Mouse (Mus musculus) ES-Bruce4 (cell line): Measurements from ENCODE around the gene Dqx1. TPM values are rescaled to one million over a fixed set of nuclear protein-coding genes. Genes with fewer than 3 reads are reported as not detected.

Source experiments
- H3K27ac ChIP-seq: 2 replicates; pipeline ENCODE4 v1.5.1; 2012; ENCODE audit warnings: low read length, inconsistent platforms; ENCODE audit not compliant: insufficient read depth
- H3K27me3 ChIP-seq: 2 replicates; pipeline ENCODE4 v1.6.1; 2012; ENCODE audit warnings: mild to moderate bottlenecking, low read length, inconsistent platforms; ENCODE audit not compliant: control insufficient read depth, poor library complexity, insufficient read depth, severe bottlenecking
- H3K36me3 ChIP-seq: 2 replicates; pipeline ENCODE4 v1.6.1; 2012; ENCODE audit warnings: inconsistent platforms, mild to moderate bottlenecking, low read length, moderate library complexity; ENCODE audit not compliant: control insufficient read depth, poor library complexity, insufficient read depth, severe bottlenecking
- H3K4me1 ChIP-seq: one replicate; pipeline ENCODE4 v1.8.1; 2011; ENCODE audit warnings: low read length; ENCODE audit not compliant: control insufficient read depth, insufficient read depth
- H3K4me3 ChIP-seq: 2 replicates; pipeline ENCODE4 v1.5.1; 2011; ENCODE audit warnings: low read depth, mild to moderate bottlenecking, low read length
- H3K9ac ChIP-seq: 2 replicates; pipeline ENCODE4 v1.6.1; 2012; ENCODE audit warnings: low read depth, mild to moderate bottlenecking, inconsistent platforms; ENCODE audit not compliant: poor library complexity, severe bottlenecking
- H3K9me3 ChIP-seq: replicated peaks from 2 replicates; pipeline ENCODE4 v1.6.1; 2012; ENCODE audit warnings: mild to moderate bottlenecking, low read length, inconsistent platforms; ENCODE audit not compliant: control insufficient read depth, poor library complexity, insufficient read depth, severe bottlenecking
- CTCF ChIP-seq: IDR thresholded peaks from one replicate; pipeline ENCODE4 v1.8.1; 2011; ENCODE audit warnings: low read depth, low read length
- EP300 ChIP-seq: IDR thresholded peaks from 2 replicates; pipeline ENCODE4 v1.6.1; 2011; ENCODE audit warnings: low read depth, low read length; ENCODE audit not compliant: insufficient read depth
- POLR2A ChIP-seq: IDR thresholded peaks from one replicate; pipeline ENCODE4 v1.8.1; 2011; ENCODE audit warnings: low read length; ENCODE audit not compliant: insufficient read depth
- polyA plus RNA-seq: library from polyadenylated mRNA; stranded (reverse); fragments of >200 nt; gene quantifications from 2 replicates; pipeline ENCODE4 v1.2.4, GENCODE M21; 2011; ENCODE audit warnings: low read depth; ENCODE audit not compliant: missing spikeins, insufficient read depth, insufficient read length

The Dqx1 gene
- polyA plus RNA-seq, 1 experiment, result 3.7 TPM

DNA sequence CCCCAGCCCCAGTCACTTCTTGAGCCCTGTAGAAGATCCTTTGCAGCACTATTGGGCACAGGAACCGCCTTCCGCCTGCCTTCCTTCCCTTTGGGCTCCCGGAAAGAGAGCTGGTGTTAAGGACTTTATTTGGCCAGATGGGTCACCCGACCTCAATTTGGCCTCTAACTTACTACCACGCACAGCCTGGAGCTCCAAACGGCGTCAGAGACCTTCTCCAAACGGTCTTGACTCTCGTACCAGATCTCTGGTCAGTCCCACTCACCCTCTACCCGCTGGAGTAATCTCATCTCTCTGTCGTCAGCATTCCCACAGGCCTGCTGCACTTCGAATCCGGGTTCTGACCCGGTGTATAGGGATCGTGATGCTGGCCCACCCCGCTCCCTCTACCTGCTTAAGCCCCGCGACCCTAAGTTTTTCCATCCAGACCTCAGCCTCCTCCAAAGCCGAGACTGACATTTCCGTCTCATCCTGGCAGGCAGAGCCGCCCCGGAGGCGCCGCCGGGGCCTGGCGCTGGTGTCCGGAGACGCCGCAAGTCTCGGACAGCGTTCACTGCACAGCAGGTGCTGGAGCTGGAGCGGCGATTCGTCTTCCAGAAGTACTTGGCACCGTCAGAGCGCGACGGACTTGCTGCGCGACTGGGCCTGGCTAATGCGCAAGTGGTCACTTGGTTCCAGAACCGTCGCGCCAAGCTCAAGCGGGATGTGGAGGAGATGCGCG lies 29.7 kb downstream of the Dqx1 start:
- Histone ChIP-seq H3K36me3 (no peaks in the 10 kb centered on the region), H3K4me1 (no peaks in the 10 kb centered on the region), H3K9me3 (no peaks in the 10 kb centered on the region), H3K4me3 (peak overlapping the region; percentile 39), H3K9ac (peak overlapping the region; percentile 40), H3K27ac (no peak overlapping the region), H3K27me3 (no peaks in the 10 kb centered on the region)
- TF ChIP-seq CTCF, result no peak
- TF ChIP-seq POLR2A, result no peak
- TF ChIP-seq EP300, result no peak

- H3K27me3 ChIP-seq, result no peaks in the 10 kb centered on the region
- TF ChIP-seq CTCF, result no peak
- no peak for TF ChIP-seq EP300
- no peak for TF ChIP-seq POLR2A
- no peak overlapping the region for H3K27ac ChIP-seq
- peak overlapping the region; percentile 40; the same call in 1 of the 2 replicates for H3K9ac ChIP-seq
- no peaks in the 10 kb centered on the region for H3K4me1 ChIP-seq
- no peaks in the 10 kb centered on the region for H3K9me3 ChIP-seq
- H3K36me3 ChIP-seq, result no peaks in the 10 kb centered on the region
- peak overlapping the region; percentile 39 for H3K4me3 ChIP-seq
These were observed 30.2 kb downstream of the Dqx1 start for GRCm38 (mm10) chr6:83087926-83088260.

GRCm38 (mm10) chr6:83092416-83093127 lies 34.9 kb downstream of the Dqx1 start:
- no peak overlapping the region for H3K4me3 ChIP-seq
- no peaks in the 10 kb centered on the region for H3K27me3 ChIP-seq
- no peaks in the 10 kb centered on the region for H3K4me1 ChIP-seq
- H3K9me3 ChIP-seq, result no peaks in the 10 kb centered on the region
- TF ChIP-seq EP300, result no peak
- no peak for TF ChIP-seq CTCF
- no peak for TF ChIP-seq POLR2A
- no peak overlapping the region for H3K9ac ChIP-seq
- H3K36me3 ChIP-seq, result no peaks in the 10 kb centered on the region
- H3K27ac ChIP-seq, result no peak overlapping the region

- no peaks in the 10 kb centered on the region for H3K36me3 ChIP-seq
- no peak overlapping the region for H3K4me3 ChIP-seq
- no peaks in the 10 kb centered on the region for H3K4me1 ChIP-seq
- H3K9me3 ChIP-seq, result no peaks in the 10 kb centered on the region
- TF ChIP-seq CTCF (no peak), EP300 (no peak), POLR2A (no peak)
- no peak overlapping the region for H3K27ac ChIP-seq
- H3K27me3 ChIP-seq, result no peaks in the 10 kb centered on the region
- H3K9ac ChIP-seq, result no peak overlapping the region
These were observed 38.3 kb downstream of the Dqx1 start for GRCm38 (mm10) chr6:83095968-83096367.

- TF ChIP-seq POLR2A (no peak), EP300 (no peak), CTCF (no peak)
- no peaks in the 10 kb centered on the region for H3K36me3 ChIP-seq
- H3K4me1 ChIP-seq, result no peaks in the 10 kb centered on the region
- no peak overlapping the region for H3K27ac ChIP-seq
- H3K9ac ChIP-seq, result no peak overlapping the region
- no peaks in the 10 kb centered on the region for H3K27me3 ChIP-seq
- no peak overlapping the region for H3K4me3 ChIP-seq
- H3K9me3 ChIP-seq, result no peaks in the 10 kb centered on the region
These were observed 40.8 kb downstream of the Dqx1 start for GRCm38 (mm10) chr6:83098411-83098810.

DNA sequence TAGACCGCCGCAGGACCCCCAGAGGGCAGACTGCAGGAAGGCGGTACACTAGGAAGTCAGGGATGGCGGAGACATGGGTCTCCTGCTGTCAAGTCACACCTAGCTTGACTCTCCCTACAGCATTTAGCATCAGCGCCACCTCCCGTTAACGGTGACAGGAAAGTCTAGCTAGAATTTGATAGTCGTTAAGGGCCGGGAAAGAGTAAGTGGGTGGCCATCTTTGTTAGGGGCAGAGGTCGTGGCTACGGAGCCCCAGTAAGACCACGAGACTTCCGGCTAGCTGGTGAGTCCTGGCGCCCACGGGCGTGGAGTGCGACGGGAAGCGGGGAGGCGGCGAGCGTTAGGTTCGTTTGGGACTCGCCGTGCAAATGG lies 43.7 kb downstream of the Dqx1 start, which contains the start of the genes Ccdc142 and Gm42688:
Ccdc142 (plus strand) TSS at position 286 of the 372 bp plus-strand sequence.
Gm42688 (plus strand) TSS at position 302 of the 372 bp plus-strand sequence.
- no peaks in the 10 kb centered on the region for H3K27me3 ChIP-seq
- TF ChIP-seq CTCF, result peak; percentile 46
- TF ChIP-seq EP300, result no peak
- H3K4me3 ChIP-seq, result peak within 1 kb of the TSS; percentile 87

More for the DNA sequence above, 43.7 kb downstream of the Dqx1 start, which contains the start of the genes Ccdc142 and Gm42688:
- Histone ChIP-seq H3K36me3 (no peaks in the 10 kb centered on the region), H3K9me3 (no peaks in the 10 kb centered on the region), H3K4me1 (no peaks in the 10 kb centered on the region), H3K9ac (peak within 1 kb of the TSS; percentile 42), H3K27ac (no peak within 1 kb of the TSS)
